Mouse (Mus musculus) hindbrain, embryonic 13.5 days (tissue): Measurements from ENCODE around the gene Matk. TPM values are rescaled to one million over a fixed set of nuclear protein-coding genes. Genes with fewer than 3 reads are reported as not detected.
A peak's percentile ranks its signal among the peaks of the same experiment; 100 is the strongest.

Experiments
- ATAC-seq: fragments of 200-750 bp; cut with Nextera tagmentation; 2 replicates; pipeline ENCODE4 v1.8.0; 2017; ENCODE audit warnings: moderate TSS enrichment; ENCODE audit not compliant: low FRiP score
- H3K27ac ChIP-seq: fragments of 300-500 bp; sonication (generic); 2 replicates; pipeline ENCODE4 v1.5.1; 2015; ENCODE audit warnings: inconsistent platforms, mild to moderate bottlenecking, moderate library complexity
- H3K27me3 ChIP-seq: fragments of 300-500 bp; sonication (generic); 2 replicates; pipeline ENCODE4 v1.6.1; 2015; ENCODE audit warnings: mild to moderate bottlenecking, inconsistent platforms
- H3K36me3 ChIP-seq: fragments of 300-500 bp; sonication (generic); 2 replicates; pipeline ENCODE4 v1.6.1; 2015; ENCODE audit warnings: mild to moderate bottlenecking, inconsistent platforms
- H3K4me1 ChIP-seq: fragments of 300-500 bp; sonication (generic); replicated peaks from 2 replicates; pipeline ENCODE4 v1.6.1; 2015; ENCODE audit warnings: inconsistent platforms
- H3K4me2 ChIP-seq: fragments of 300-500 bp; sonication (generic); 2 replicates; pipeline ENCODE4 v1.6.1; 2015; ENCODE audit warnings: inconsistent platforms, mild to moderate bottlenecking, moderate library complexity
- H3K4me3 ChIP-seq: fragments of 300-500 bp; sonication (generic); 2 replicates; pipeline ENCODE4 v1.5.1; 2015; ENCODE audit warnings: mild to moderate bottlenecking, inconsistent platforms
- H3K9ac ChIP-seq: fragments of 300-500 bp; sonication (generic); 2 replicates; pipeline ENCODE4 v1.6.1; 2015; ENCODE audit warnings: mild to moderate bottlenecking, inconsistent platforms
- H3K9me3 ChIP-seq: fragments of 300-500 bp; sonication (generic); 2 replicates; pipeline ENCODE4 v1.6.1; 2016; ENCODE audit warnings: inconsistent platforms
- WGBS: fragments of 180-500 bp; shearing (Covaris S2); methylation state at CpG from one replicate; pipeline ENCODE4 v1.1.7; 2015; 5-methylcytosine and 5-hydroxymethylcytosine counted together
- polyA plus RNA-seq: library from polyadenylated mRNA; unstranded; fragments of >200 nt; fragmentation: Nextera tagmentation; extraction: Ambion mirVana; gene quantifications from 2 replicates; pipeline ENCODE4 v1.2.1, GENCODE M21; 2015

Gene Matk
- polyA plus RNA-seq, 1 experiment from 2014 or later, result 16.4 TPM

GRCm38 (mm10) chr10:81300352-81300907 lies 47.7 kb downstream of the Matk start:
- Histone ChIP-seq H3K36me3 (peaks cover 9% of the 10 kb centered on the region; the same call in 1 of the 2 replicates), H3K4me3 (no peak overlapping the region), H3K4me1 (peaks cover 66% of the 10 kb centered on the region), H3K9me3 (no peaks in the 10 kb centered on the region), H3K4me2 (no peak overlapping the region), H3K27ac (peak overlapping the region; percentile 8; the same call in 1 of the 2 replicates), H3K27me3 (no peaks in the 10 kb centered on the region), H3K9ac (peak overlapping the region; percentile 43; the same call in 1 of the 2 replicates)
- no peak for ATAC-seq
- 80% methylated on average over 9 of the region's 9 CpGs for WGBS

GRCm38 (mm10) chr10:81301321-81301720 lies 48.6 kb downstream of the Matk start:
- Histone ChIP-seq H3K27ac (no peak overlapping the region), H3K27me3 (no peaks in the 10 kb centered on the region), H3K4me3 (no peak overlapping the region), H3K4me2 (no peak overlapping the region), H3K9me3 (no peaks in the 10 kb centered on the region), H3K36me3 (peaks cover 18% of the 10 kb centered on the region), H3K4me1 (peaks cover 58% of the 10 kb centered on the region), H3K9ac (no peak overlapping the region)
- WGBS, result 85% methylated on average over 9 of the region's 9 CpGs
- ATAC-seq, result no peak

GRCm38 (mm10) chr10:81302288-81302687 lies 49.6 kb downstream of the Matk start:
- ATAC-seq, result no peak
- Histone ChIP-seq H3K27ac (peak overlapping the region; percentile 55), H3K36me3 (peaks cover 27% of the 10 kb centered on the region), H3K4me1 (peaks cover 51% of the 10 kb centered on the region), H3K4me2 (no peak overlapping the region), H3K9me3 (no peaks in the 10 kb centered on the region), H3K9ac (peak overlapping the region; percentile 35; the same call in 1 of the 2 replicates), H3K27me3 (no peaks in the 10 kb centered on the region), H3K4me3 (no peak overlapping the region)
- WGBS, result 68% methylated on average over 4 of the region's 4 CpGs

GRCm38 (mm10) chr10:81302781-81303218 lies 50.1 kb downstream of the Matk start:
- Histone ChIP-seq H3K4me1 (peaks cover 46% of the 10 kb centered on the region), H3K36me3 (peaks cover 32% of the 10 kb centered on the region), H3K4me2 (no peak overlapping the region), H3K27me3 (no peaks in the 10 kb centered on the region), H3K9me3 (no peaks in the 10 kb centered on the region), H3K27ac (peak overlapping the region; percentile 35; the same call in 1 of the 2 replicates), H3K4me3 (no peak overlapping the region), H3K9ac (peak overlapping the region; percentile 35; the same call in 1 of the 2 replicates)
- 75% methylated on average over 14 of the region's 14 CpGs for WGBS
- ATAC-seq, result no peak

GRCm38 (mm10) chr10:81303258-81303657 lies 50.5 kb downstream of the Matk start:
- no peak overlapping the region for H3K4me2 ChIP-seq
- WGBS, result 83% methylated on average over 10 of the region's 10 CpGs
- no peaks in the 10 kb centered on the region for H3K27me3 ChIP-seq
- H3K9me3 ChIP-seq, result no peaks in the 10 kb centered on the region
- H3K36me3 ChIP-seq, result peaks cover 34% of the 10 kb centered on the region
- peak overlapping the region; percentile 19; the same call in 1 of the 2 replicates for H3K9ac ChIP-seq
- 0 out of 2 replicates have a peak overlapping the region, but pooled peaks have one; percentile 35 for H3K27ac ChIP-seq
- no peak overlapping the region for H3K4me3 ChIP-seq
- ATAC-seq, result no peak
- H3K4me1 ChIP-seq, result peaks cover 44% of the 10 kb centered on the region

- Histone ChIP-seq H3K4me1 (peaks cover 44% of the 10 kb centered on the region), H3K27me3 (no peaks in the 10 kb centered on the region), H3K36me3 (peaks cover 35% of the 10 kb centered on the region), H3K27ac (no peak overlapping the region), H3K4me2 (no peak overlapping the region), H3K4me3 (no peak overlapping the region), H3K9ac (no peak overlapping the region), H3K9me3 (no peaks in the 10 kb centered on the region)
- ATAC-seq, result no peak
- 83% methylated on average over 7 of the region's 7 CpGs for WGBS
Observed at GRCm38 (mm10) chr10:81303761-81304160, 51.0 kb downstream of the Matk start.

GRCm38 (mm10) chr10:81304597-81305238 lies 52.0 kb downstream of the Matk start:
- Histone ChIP-seq H3K27me3 (no peaks in the 10 kb centered on the region), H3K4me2 (no peak overlapping the region), H3K9me3 (no peaks in the 10 kb centered on the region), H3K4me3 (no peak overlapping the region), H3K9ac (no peak overlapping the region), H3K27ac (no peak overlapping the region), H3K4me1 (peaks cover 39% of the 10 kb centered on the region), H3K36me3 (peaks cover 45% of the 10 kb centered on the region)
- no peak for ATAC-seq
- 27% methylated on average over 5 of the region's 9 CpGs for WGBS

- Histone ChIP-seq H3K4me3 (no peak overlapping the region), H3K9ac (no peak overlapping the region), H3K4me2 (no peak overlapping the region), H3K4me1 (peaks cover 30% of the 10 kb centered on the region), H3K27me3 (no peaks in the 10 kb centered on the region), H3K9me3 (no peaks in the 10 kb centered on the region), H3K36me3 (peaks cover 54% of the 10 kb centered on the region), H3K27ac (no peak overlapping the region)
- 93% methylated on average over 14 of the region's 14 CpGs for WGBS
- ATAC-seq, result no peak
Observed at GRCm38 (mm10) chr10:81305663-81306062, 52.9 kb downstream of the Matk start.

GRCm38 (mm10) chr10:81306173-81306668 lies 53.5 kb downstream of the Matk start:
- H3K4me2 ChIP-seq, result no peak overlapping the region
- peaks cover 60% of the 10 kb centered on the region for H3K36me3 ChIP-seq
- no peak overlapping the region for H3K9ac ChIP-seq
- no peak overlapping the region for H3K27ac ChIP-seq
- no peaks in the 10 kb centered on the region for H3K9me3 ChIP-seq
- no peaks in the 10 kb centered on the region for H3K27me3 ChIP-seq
- H3K4me1 ChIP-seq, result peaks cover 26% of the 10 kb centered on the region
- H3K4me3 ChIP-seq, result no peak overlapping the region
- WGBS, result 93% methylated on average over 12 of the region's 12 CpGs
- no peak for ATAC-seq

- peaks cover 68% of the 10 kb centered on the region for H3K36me3 ChIP-seq
- H3K9ac ChIP-seq, result no peak overlapping the region
- no peak for ATAC-seq
- no peaks in the 10 kb centered on the region for H3K9me3 ChIP-seq
- no peak overlapping the region for H3K4me2 ChIP-seq
- no peak overlapping the region for H3K27ac ChIP-seq
- no peak overlapping the region for H3K4me3 ChIP-seq
- no peaks in the 10 kb centered on the region for H3K27me3 ChIP-seq
- 93% methylated on average over 21 of the region's 21 CpGs for WGBS
- peaks cover 18% of the 10 kb centered on the region for H3K4me1 ChIP-seq
Observed at GRCm38 (mm10) chr10:81306837-81307682, 54.3 kb downstream of the Matk start.

- Histone ChIP-seq H3K27me3 (no peaks in the 10 kb centered on the region), H3K4me1 (no peaks in the 10 kb centered on the region; the same call in 1 of the 2 replicates), H3K27ac (no peak overlapping the region), H3K4me2 (no peak overlapping the region), H3K9ac (no peak overlapping the region), H3K36me3 (peaks cover 94% of the 10 kb centered on the region), H3K4me3 (no peak overlapping the region), H3K9me3 (no peaks in the 10 kb centered on the region)
- no peak for ATAC-seq
- 91% methylated on average over 5 of the region's 5 CpGs for WGBS
Observed at GRCm38 (mm10) chr10:81309571-81309970, 56.8 kb downstream of the Matk start.
